ENCODE assay signal across 11 mouse cellular contexts in genomic region chr2:38340626-38341200, GRCm38 (mm10). TPM values are rescaled to one million over a fixed set of nuclear protein-coding genes. Genes with fewer than 3 reads are reported as not detected.
A peak's percentile ranks its signal among the peaks of the same experiment; 100 is the strongest.
DNase-seq lines count a peak whose midpoint lies in the region; ATAC-seq lines count a peak whose summit lies in the region.
"Had no signal": no experiment of that assay in that cellular context is flagged by ENCODE, and none has a peak within 500 bp of the region (broad histone marks: within the 10 kb centered on the region; RNA-seq: fewer than 3 reads in every experiment).

No protein-coding gene starts in this region.

- H3K27ac ChIP-seq in embryonic facial prominence, embryonic 11.5 days (replicated peaks; ENCODE audit: low read depth, low read length), result no peak overlapping the region
- H3K27ac ChIP-seq in hindbrain, embryonic 12.5 days, result peak overlapping the region; percentile 76
- H3K27ac ChIP-seq in midbrain, embryonic 13.5 days, result peak overlapping the region; percentile 96

- WGBS in embryonic facial prominence, embryonic 11.5 days, result under 1% methylated on average over 10 of the region's 10 CpGs
- WGBS in hindbrain, embryonic 12.5 days, result 2% methylated on average over 10 of the region's 10 CpGs
- WGBS in midbrain, embryonic 13.5 days, result under 1% methylated on average over 10 of the region's 10 CpGs

- no peak overlapping the region for H3K9ac ChIP-seq in embryonic facial prominence, embryonic 11.5 days (replicated peaks; ENCODE audit: low read length)
- H3K9ac ChIP-seq in hindbrain, embryonic 12.5 days, result no peak overlapping the region
- H3K9ac ChIP-seq in midbrain, embryonic 13.5 days (replicated peaks), result peak overlapping the region; percentile 93

- H3K9me3 ChIP-seq in embryonic facial prominence, embryonic 11.5 days (replicated peaks; ENCODE audit: control insufficient read depth, low read length), result no peaks in the 10 kb centered on the region
- H3K9me3 ChIP-seq in hindbrain, embryonic 12.5 days (replicated peaks), result no peaks in the 10 kb centered on the region
- H3K9me3 ChIP-seq in midbrain, embryonic 13.5 days, result no peaks in the 10 kb centered on the region

- H3K36me3 ChIP-seq in embryonic facial prominence, embryonic 11.5 days (replicated peaks; ENCODE audit: control insufficient read depth, insufficient read depth, low read depth, low read length), result no peaks in the 10 kb centered on the region
- no peaks in the 10 kb centered on the region for H3K36me3 ChIP-seq in hindbrain, embryonic 12.5 days
- no peaks in the 10 kb centered on the region for H3K36me3 ChIP-seq in midbrain, embryonic 13.5 days

- no peak overlapping the region for H3K4me3 ChIP-seq in embryonic facial prominence, embryonic 11.5 days (ENCODE audit: low read depth, low read length)
- peak overlapping the region; percentile 43 for H3K4me3 ChIP-seq in hindbrain, embryonic 12.5 days
- H3K4me3 ChIP-seq in midbrain, embryonic 13.5 days (replicated peaks), result peak overlapping the region; percentile 63

- intact Hi-C loops in left cerebral cortex, postnatal 10 days (cut with DNase I), result loop anchor here (10.0 kb wide), 1 partner anchor 196 kb away; no protein-coding TSS in a partner anchor

- H3K4me1 ChIP-seq in embryonic facial prominence, embryonic 11.5 days (ENCODE audit: control insufficient read depth, insufficient read depth, low read length), result peaks cover 6% of the 10 kb centered on the region
- H3K4me1 ChIP-seq in hindbrain, embryonic 12.5 days, result peaks cover 20% of the 10 kb centered on the region
- peaks cover 49% of the 10 kb centered on the region for H3K4me1 ChIP-seq in midbrain, embryonic 13.5 days (replicated peaks)

- peak; percentile 18; the same call in 1 of the 2 replicates for ATAC-seq in embryonic facial prominence, embryonic 11.5 days (replicated peaks; ENCODE audit: insufficient number of reproducible peaks, low FRiP score, low TSS enrichment, low read depth)
- no peak for ATAC-seq in hindbrain, embryonic 12.5 days (ENCODE audit: low FRiP score)
- ATAC-seq in midbrain, embryonic 13.5 days, result 0 out of 2 replicates have a peak, but pooled peaks have one; percentile 25

- H3K27me3 ChIP-seq in embryonic facial prominence, embryonic 11.5 days (ENCODE audit: control insufficient read depth, insufficient read depth, low read length), result peaks cover 85% of the 10 kb centered on the region
- H3K27me3 ChIP-seq in hindbrain, embryonic 12.5 days, result peaks cover 96% of the 10 kb centered on the region
- H3K27me3 ChIP-seq in midbrain, embryonic 13.5 days, result peaks cover 94% of the 10 kb centered on the region

- H3K4me2 ChIP-seq in embryonic facial prominence, embryonic 11.5 days (ENCODE audit: low read depth, low read length), result no peak overlapping the region
- 0 out of 2 replicates have a peak overlapping the region, but pooled peaks have one; percentile 17 for H3K4me2 ChIP-seq in hindbrain, embryonic 12.5 days (replicated peaks)
- peak overlapping the region; percentile 68 for H3K4me2 ChIP-seq in midbrain, embryonic 13.5 days (replicated peaks)

- peak; percentile 36 for DNase-seq in R1 (ENCODE audit: low read depth, low spot score)
- peak; percentile 43 for DNase-seq in embryonic facial prominence, embryonic 11.5 days (ENCODE audit: low spot score)
- no peak for DNase-seq in ovary, adult 18-20 months (ENCODE audit: low spot score)
- no peak for DNase-seq in right cerebral cortex, postnatal 25 days
- DNase-seq in thymus, postnatal 0 days (ENCODE audit: low spot score), result no peak
- DNase-seq in left cerebral cortex, postnatal 10 days (ENCODE audit: extremely low spot score in 1 of 2, low spot score in 2 of 2), result no peak
- DNase-seq: gastrocnemius, postnatal 10 days had no signal

RNA-seq across cellular contexts. Expression of gene Lhx2, which starts 1.6 kb away (rescaled TPM):
- 15.5 and 18.6 TPM in 2 replicates for polyA plus RNA-seq in embryonic facial prominence, embryonic 11.5 days (2014; fragmentation: Nextera tagmentation; extraction: Ambion mirVana)
- 31.0 and 31.2 TPM in 2 replicates for polyA plus RNA-seq in hindbrain, embryonic 12.5 days (2016; fragmentation: Nextera tagmentation; extraction: Ambion mirVana)
- polyA plus RNA-seq in midbrain, embryonic 13.5 days (2015; fragmentation: Nextera tagmentation; extraction: Ambion mirVana), result 89.3 and 97.3 TPM in 2 replicates
- polyA plus RNA-seq in thymus, postnatal 0 days (2015; fragmentation: Nextera tagmentation; extraction: Ambion mirVana), result 0.05 and 0.17 TPM in 2 replicates
- total RNA-seq in left cerebral cortex, postnatal 10 days (2021), result 10 to 100 TPM; 76.1 to 77.7 TPM
- total RNA-seq: megakaryocyte-erythroid progenitor cell, adult 5-6 weeks had no signal
- polyA plus RNA-seq: heart, embryonic 16.5 days had no signal

RNA-seq across cellular contexts. Expression of gene Dennd1a, which starts 53.5 kb away (rescaled TPM):
- polyA plus RNA-seq in embryonic facial prominence, embryonic 11.5 days (2014; fragmentation: Nextera tagmentation; extraction: Ambion mirVana), result 8.1 and 8.6 TPM in 2 replicates
- polyA plus RNA-seq in hindbrain, embryonic 12.5 days (2016; fragmentation: Nextera tagmentation; extraction: Ambion mirVana), result 16.4 and 17.9 TPM in 2 replicates
- polyA plus RNA-seq in midbrain, embryonic 13.5 days (2015; fragmentation: Nextera tagmentation; extraction: Ambion mirVana), result 18.2 and 19.5 TPM in 2 replicates
- 9.1 and 9.9 TPM in 2 replicates for polyA plus RNA-seq in thymus, postnatal 0 days (2015; fragmentation: Nextera tagmentation; extraction: Ambion mirVana)
- total RNA-seq in left cerebral cortex, postnatal 10 days (2021), result 10 to 100 TPM; 72.2 to 73.0 TPM

Comparison
In these comparisons a context has a peak if more than half of its experiments do, and no peak if none do; other contexts are left out.
1. DNase-seq: peak in R1 (single experiment) and embryonic facial prominence, embryonic 11.5 days (single experiment); none in ovary, adult 18-20 months (single experiment), right cerebral cortex, postnatal 25 days (single experiment), thymus, postnatal 0 days (single experiment) and left cerebral cortex, postnatal 10 days (0 of 2).
2. RNA of gene Lhx2, which starts 1.6 kb away (polyA plus RNA-seq): 89.3 to 97.3 TPM in midbrain, embryonic 13.5 days, 31.0 to 31.2 TPM in hindbrain, embryonic 12.5 days and 15.5 to 18.6 TPM in embryonic facial prominence, embryonic 11.5 days; 0.05 to 0.17 TPM in thymus, postnatal 0 days; every median in the first group is over 10 times any median in the second.